Mouse (Mus musculus) embryonic stem cell, embryonic (primary cell): Measurements from ENCODE around the gene Tango2.

Experiments
- CTCF ChIA-PET, 4 experiments: fragments of 300-600 bp in 2 of 4; fragments of 350-600 bp in 2 of 4; sonication (Branson Sonifier 250); formaldehyde crosslinking; loops; one replicate each; lab custom pipeline; 2022; ENCODE audit warnings: inconsistent platforms in 2 of 4; lab: Charles Lee
- POLR2A ChIA-PET, 4 experiments: fragments of 300-600 bp in 2 of 4; fragments of 350-600 bp in 2 of 4; sonication (Branson Sonifier 250); formaldehyde crosslinking; loops; one replicate each; lab custom pipeline; 2022; ENCODE audit warnings: antibody characterized with exemption in 4 of 4, inconsistent platforms in 1 of 4; lab: Charles Lee

Tango2 gene

DNA sequence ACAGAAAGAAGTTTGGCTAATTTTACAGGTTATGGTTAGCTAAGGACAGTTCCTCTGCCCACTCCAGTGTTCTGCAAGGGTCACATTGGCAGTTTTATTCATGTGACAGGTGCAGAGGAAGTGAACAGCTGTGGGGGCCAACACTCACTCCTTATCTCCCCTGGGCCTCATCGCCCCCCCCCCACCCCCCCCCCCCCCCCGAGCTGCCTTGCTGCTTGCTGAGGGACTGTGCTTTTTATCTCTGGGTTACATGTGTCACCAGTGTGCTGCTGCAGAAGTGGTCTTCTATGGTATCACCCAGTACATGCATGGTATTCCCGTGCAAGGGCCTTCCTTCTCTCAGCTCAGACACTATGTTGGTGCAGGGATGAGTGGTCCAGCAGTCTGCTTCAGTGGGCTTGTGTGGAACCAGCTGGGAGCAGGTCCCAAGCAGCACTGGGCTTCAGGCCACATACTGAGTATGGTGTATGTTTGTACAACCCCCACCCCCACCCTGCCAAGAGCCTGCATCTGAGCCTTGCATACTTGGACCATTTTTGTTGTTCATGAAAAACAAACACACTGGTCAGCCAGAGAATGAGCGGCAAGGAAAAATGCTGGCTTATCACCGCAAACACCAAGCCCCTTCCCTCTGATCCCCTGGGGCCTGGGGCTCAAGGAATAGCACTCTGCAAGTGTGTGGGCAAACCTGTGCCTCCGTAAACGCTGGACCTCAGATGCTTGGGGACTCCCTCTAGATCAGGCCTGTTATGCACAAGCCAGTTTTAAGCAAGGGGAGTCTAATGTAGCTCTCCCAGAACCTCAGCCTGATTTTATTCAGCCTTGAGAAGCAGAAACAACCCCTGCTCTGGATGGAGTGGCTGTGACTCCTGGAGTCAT lies 40.0 kb upstream of the Tango2 start:
- ChIA-PET CTCF (interaction anchor here in 1 of 4 experiments (0.7 to 1.3 kb wide), 3 partner anchors 41 to 108 kb away, joined by 3 to 6 read pairs (median 4); no protein-coding TSS in a partner anchor), POLR2A (interaction anchor here in 3 of 4 experiments (0.6 to 10.4 kb wide), 22 partner anchors 7 to 236 kb away, joined by 3 to 57 read pairs (median 3); partner anchors contain the start of genes Arvcf (in 1 of the 3) and Tango2 (in 1 of the 3))

DNA sequence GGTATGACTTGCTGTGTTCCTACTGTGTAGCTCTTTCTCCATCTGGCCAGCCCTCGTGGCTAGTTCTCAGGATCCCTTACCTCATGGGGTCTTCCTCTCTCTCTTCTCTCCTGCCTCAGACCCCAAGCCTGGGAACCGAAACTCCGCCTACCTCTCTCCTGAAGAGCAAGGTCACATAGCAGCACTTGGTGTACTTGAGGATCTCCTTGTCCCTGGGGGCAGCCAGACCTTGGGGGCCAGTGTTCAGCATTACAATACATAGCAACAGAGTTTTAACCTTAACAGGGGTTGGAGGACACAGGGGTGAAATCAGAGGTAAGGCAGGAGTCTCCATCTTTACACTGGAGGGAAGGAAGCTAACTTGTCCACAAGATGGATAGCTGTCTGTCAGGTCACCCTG lies 39.1 kb upstream of the Tango2 start:
- POLR2A ChIA-PET = interaction anchor here in 3 of 4 experiments (0.6 to 6.4 kb wide), 26 partner anchors 8 to 457 kb away, joined by 3 to 57 read pairs (median 4); partner anchors contain the start of genes Arvcf (in 2 of the 3) and Tango2 (in 2 of the 3)
- CTCF ChIA-PET = interaction anchor here in 1 of 4 experiments (0.9 kb wide), 1 partner anchor 41 kb away, joined by 5 read pairs; no protein-coding TSS in a partner anchor

DNA sequence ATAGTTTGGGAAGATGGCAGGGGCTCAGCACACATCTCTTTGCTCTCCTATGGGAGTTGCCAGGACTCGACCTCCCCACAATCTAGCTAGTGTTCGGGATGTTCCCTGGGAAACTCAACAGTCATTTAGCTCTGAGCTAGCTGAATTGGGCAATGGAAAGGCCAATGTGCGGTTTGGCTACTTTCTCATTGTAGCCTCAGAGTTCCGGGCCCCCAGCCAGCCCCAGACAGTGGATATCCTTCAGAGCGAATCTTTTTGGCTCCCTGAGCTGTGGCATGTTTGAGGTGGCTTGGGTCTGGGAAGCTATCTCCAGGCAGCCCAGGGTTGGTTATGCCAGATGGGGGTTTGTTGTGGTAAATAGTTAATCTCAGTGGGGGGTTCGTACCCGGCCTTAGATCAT lies 38.5 kb upstream of the Tango2 start:
- POLR2A ChIA-PET = interaction anchor here in 2 of 4 experiments (0.8 to 6.4 kb wide), 16 partner anchors 9 to 237 kb away, joined by 3 to 57 read pairs (median 4); partner anchors contain the start of genes Arvcf (in 1 of the 2) and Tango2 (in 1 of the 2)
- CTCF ChIA-PET = interaction anchor here in 1 of 4 experiments (0.9 kb wide), 1 partner anchor 41 kb away, joined by 5 read pairs; no protein-coding TSS in a partner anchor

DNA sequence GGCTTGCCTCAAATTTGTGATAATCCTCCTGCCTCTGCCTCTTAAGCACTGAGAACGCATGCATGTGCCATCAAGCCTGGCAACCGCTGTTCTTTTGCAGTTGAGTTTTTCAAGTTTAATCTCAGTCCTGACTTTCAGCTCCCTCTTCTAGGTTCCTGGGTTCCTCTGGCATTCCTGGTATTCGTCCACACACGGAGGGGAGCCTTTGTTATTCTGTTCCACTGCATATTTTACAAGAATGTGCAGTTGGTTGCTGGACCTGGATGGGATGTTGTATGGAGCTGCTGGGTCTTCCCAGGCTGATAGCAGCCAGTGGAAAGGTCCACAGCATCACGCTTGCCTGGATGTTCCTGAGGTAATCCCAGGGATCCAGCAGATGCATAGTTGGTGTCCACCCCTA lies 37.5 kb upstream of the Tango2 start:
- POLR2A ChIA-PET = interaction anchor here in 2 of 4 experiments (0.7 to 6.4 kb wide), 11 partner anchors 7 to 55 kb away, joined by 3 to 57 read pairs (median 6); partner anchors contain the start of genes Arvcf (in 1 of the 2) and Tango2 (in 1 of the 2)
- CTCF ChIA-PET = interaction anchor here in 1 of 4 experiments (1.0 kb wide), 2 partner anchors 21 to 40 kb away, joined by 3 to 4 read pairs; no protein-coding TSS in a partner anchor

DNA sequence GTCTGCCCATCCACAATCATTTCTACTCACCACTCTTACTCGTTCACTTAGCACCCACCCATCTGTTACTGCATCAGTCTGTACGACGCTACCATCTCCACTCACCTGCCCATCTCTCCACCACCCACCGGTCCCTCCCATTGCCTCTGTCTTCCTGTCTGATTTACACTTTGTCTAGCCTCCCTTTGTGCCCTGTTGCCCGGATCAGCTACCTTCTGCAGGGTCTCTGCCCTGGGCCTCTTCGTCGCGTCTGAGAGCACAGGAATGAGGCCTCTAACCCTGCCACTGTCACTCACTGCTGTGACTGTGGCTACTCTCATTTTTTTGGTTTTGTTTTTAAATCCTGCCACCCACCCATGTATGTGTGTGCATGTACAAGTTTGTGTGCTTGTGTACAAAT lies 36.8 kb upstream of the Tango2 start:
- ChIA-PET CTCF (interaction anchor here in 1 of 4 experiments (1.0 to 1.4 kb wide), 3 partner anchors 21 to 39 kb away, joined by 3 to 4 read pairs (median 4); partner anchors contain the start of genes Arvcf and Tango2), POLR2A (interaction anchor here in 3 of 4 experiments (0.6 to 6.4 kb wide), 18 partner anchors 8 to 136 kb away, joined by 3 to 57 read pairs (median 4); partner anchors contain the start of genes Arvcf (in 1 of the 3), Ranbp1 (in 1 of the 3), Tango2 (in 1 of the 3) and Trmt2a (in 1 of the 3))

DNA sequence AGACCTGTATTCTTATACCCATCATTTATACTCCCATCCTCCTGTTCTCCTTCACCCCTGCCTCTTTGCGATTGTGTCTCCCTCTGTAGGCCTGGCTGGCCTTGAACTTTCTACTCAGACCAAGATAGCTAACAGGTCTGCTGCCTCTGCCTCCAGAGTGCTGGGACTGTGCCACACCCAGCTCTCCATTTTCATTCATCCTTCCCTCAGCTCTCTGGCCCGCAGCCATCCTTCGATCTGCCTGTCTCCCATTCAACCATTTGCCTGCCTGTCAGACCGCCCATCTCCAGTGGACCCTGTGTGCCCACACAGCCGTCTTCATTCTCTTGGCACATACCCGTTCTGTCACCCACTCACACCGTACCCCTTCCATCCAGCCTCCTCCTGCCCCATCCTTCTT lies 36.3 kb upstream of the Tango2 start:
- ChIA-PET CTCF (interaction anchor here in 1 of 4 experiments (1.4 kb wide), 1 partner anchor 37 kb away, joined by 4 read pairs; the partner anchor contains the start of genes Arvcf and Tango2), POLR2A (interaction anchor here in 3 of 4 experiments (0.6 to 6.4 kb wide), 19 partner anchors 8 to 136 kb away, joined by 3 to 57 read pairs (median 4); partner anchors contain the start of genes Arvcf (in 1 of the 3), Ranbp1 (in 1 of the 3), Tango2 (in 1 of the 3) and Trmt2a (in 1 of the 3))

DNA sequence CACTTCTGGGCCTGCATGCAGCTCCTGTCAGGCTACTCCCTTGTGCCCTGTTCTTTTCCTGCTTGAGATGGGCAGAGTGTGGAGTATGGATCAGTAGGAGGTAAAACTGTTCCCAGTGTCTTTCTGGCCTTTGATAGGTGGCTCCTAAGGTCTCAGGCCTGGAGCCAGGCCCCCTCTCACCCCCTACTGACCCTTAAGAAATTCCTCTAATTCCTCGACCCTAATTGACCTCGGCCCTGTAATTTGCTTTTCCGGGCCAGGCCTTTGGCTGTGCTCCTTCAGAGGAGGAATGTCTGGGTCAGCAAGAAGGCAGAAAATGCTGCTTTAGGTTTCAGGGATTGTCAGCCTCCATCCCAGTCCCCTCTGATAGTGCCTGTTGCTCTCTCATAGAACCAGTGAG lies 35.9 kb upstream of the Tango2 start:
- ChIA-PET POLR2A (interaction anchor here in 3 of 4 experiments (0.6 to 6.4 kb wide), 19 partner anchors 7 to 135 kb away, joined by 3 to 57 read pairs (median 4); partner anchors contain the start of genes Arvcf (in 1 of the 3), Ranbp1 (in 1 of the 3), Tango2 (in 1 of the 3) and Trmt2a (in 1 of the 3)), CTCF (interaction anchor here in 2 of 4 experiments (0.8 to 1.4 kb wide), 2 partner anchors 9 to 36 kb away, joined by 3 to 4 read pairs; partner anchors contain the start of genes Arvcf (in 1 of the 2) and Tango2 (in 1 of the 2))

DNA sequence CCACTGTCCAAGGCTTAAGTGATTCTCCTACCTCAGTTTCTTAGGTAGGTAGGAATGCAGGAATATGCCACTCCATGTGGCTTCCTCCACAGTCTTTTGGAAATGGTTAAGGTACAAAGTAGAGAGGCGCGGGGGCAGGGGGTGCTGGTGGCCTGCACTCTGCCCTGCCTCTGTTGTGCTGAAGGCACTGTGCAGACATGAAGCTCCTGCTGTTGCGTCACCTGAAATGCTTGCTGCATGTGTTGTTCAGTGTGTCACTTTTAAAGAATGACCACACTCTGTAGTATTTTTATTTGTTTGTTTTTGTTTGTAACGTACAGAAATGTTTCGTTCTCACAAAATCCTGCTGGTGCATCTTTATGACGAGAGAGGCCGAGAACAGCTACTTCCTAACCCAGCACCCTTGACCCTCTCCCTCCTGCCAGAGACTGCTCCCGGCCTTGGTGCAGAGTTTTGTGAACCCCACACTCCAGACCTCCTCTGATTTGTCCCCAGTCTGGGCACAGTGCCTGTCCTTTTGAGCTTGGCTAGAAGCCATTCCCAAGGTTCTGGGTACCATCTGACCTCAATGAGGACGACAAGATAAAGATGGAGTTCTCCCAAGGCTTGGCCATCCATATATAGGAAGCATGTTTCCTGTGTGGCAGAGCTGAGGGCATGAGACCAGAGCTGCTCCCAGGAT lies 35.3 kb upstream of the Tango2 start:
- CTCF ChIA-PET = interaction anchor here in 1 of 4 experiments (0.8 kb wide), 1 partner anchor 9 kb away, joined by 3 read pairs; no protein-coding TSS in a partner anchor
- POLR2A ChIA-PET = interaction anchor here in 3 of 4 experiments (0.6 to 6.4 kb wide), 10 partner anchors 10 to 135 kb away, joined by 3 to 57 read pairs (median 4); partner anchors contain the start of genes Ranbp1 (in 1 of the 3) and Trmt2a (in 1 of the 3)

DNA sequence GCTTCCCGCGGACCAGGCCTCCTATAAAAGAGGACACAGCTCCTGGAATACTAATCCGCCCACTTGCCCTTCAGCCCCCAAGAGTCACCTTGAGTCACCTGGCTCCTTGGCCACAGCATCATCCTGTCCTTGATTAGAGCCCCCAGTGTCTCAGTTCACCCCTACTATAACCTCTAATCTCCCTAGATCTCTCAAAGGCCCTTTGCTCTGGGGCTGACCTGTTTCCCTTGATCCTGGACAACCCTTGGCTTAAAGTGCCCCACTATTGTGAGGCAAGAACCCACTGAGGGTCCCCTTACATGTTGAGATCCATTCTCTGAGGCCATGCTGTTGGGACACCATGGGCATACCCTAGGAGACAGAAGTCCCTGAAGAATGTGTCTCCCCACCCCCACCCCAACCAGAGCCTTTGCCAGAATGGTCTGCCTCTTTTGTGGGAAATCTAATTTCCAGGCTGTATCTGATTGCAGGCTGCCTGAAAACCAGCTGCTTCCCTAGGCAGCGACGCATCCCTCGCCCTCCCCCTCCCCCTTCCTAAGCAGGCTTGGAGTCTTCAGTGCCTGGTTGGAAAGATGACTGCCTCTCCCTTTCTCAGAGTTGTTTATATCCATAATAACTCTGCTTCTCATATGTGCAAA lies 33.8 kb upstream of the Tango2 start:
- ChIA-PET CTCF (interaction anchor here in 2 of 4 experiments (0.6 to 1.2 kb wide), 4 partner anchors 14 to 144 kb away, joined by 3 to 5 read pairs (median 4); partner anchors contain the start of genes Arvcf (in 1 of the 2) and Tango2 (in 1 of the 2)), POLR2A (interaction anchor here in 3 of 4 experiments (0.6 to 3.3 kb wide), 12 partner anchors 9 to 293 kb away, joined by 3 to 42 read pairs (median 4); no protein-coding TSS in a partner anchor)

DNA sequence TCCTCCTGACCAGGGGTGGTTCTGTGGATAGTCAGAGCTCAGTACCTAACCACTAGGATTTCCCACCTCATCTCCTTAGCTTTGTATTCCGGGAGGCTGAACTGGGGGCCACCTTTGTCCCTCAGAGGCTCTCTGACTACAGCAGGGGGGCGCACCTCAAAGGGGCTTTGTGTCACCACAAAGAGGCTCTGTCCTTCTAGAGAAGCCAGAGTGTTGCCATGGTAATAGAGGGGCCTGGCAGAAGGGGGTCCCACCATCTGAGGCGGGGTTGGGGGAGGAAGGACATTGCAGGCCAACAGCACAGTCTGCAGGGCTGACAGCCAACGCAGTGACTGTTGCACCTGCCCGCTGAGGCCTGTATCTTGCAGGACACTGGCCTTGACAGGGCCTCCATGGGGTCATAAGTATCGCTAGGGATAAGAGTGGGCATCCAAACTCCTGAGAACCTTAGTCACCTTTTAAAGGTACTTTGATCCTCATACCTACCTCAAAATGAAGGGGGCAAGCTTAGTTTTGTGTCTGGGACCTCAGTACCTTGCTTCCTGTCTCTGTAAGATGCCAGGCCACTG lies 32.7 kb upstream of the Tango2 start:
- CTCF ChIA-PET = interaction anchor here in 3 of 4 experiments (0.7 to 1.5 kb wide), 3 partner anchors 16 to 33 kb away, joined by 3 to 4 read pairs (median 3); partner anchors contain the start of genes Arvcf (in 1 of the 3) and Tango2 (in 1 of the 3)
- POLR2A ChIA-PET = interaction anchor here in 2 of 4 experiments (0.6 to 3.3 kb wide), 8 partner anchors 12 to 292 kb away, joined by 3 to 42 read pairs (median 4); partner anchors contain the start of gene Arvcf (in 1 of the 2)

DNA sequence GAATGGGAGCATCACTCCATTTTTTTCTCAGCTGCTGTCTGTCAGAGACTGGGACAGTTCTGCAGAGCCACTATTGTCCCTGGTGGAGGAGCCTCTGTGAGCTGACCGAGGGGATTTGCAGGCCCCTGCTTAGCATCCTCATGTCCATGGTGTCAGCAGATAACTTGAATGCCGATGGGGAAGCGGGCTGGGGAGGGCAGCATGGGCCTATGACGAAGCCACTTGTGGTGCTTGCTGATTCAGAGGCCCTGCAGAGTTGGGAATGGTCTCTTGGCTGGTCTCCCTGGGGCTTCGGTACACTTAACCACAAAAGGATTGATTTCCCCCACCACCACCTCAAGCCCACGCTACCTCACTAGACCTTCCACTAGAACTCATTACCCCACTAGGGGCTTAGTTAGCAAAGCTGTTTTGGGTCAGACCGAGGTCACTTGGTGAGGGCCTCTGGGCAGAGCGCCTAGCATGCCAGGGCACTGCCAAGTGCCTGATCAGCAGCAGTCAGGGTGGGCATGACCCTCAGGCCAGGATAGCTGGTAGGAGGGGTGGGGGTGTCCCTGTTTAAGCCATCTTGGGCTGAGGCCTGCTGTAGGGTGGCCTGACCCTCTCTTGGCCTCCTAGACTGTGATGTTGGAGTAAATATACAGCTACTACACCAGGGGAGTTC lies 31.6 kb upstream of the Tango2 start:
- POLR2A ChIA-PET = interaction anchor here in 3 of 4 experiments (0.5 to 3.3 kb wide), 8 partner anchors 13 to 503 kb away, joined by 3 to 42 read pairs (median 4); no protein-coding TSS in a partner anchor
- CTCF ChIA-PET = interaction anchor here in 2 of 4 experiments (0.7 to 1.5 kb wide), 2 partner anchors 15 to 23 kb away, joined by 3 to 4 read pairs; no protein-coding TSS in a partner anchor

DNA sequence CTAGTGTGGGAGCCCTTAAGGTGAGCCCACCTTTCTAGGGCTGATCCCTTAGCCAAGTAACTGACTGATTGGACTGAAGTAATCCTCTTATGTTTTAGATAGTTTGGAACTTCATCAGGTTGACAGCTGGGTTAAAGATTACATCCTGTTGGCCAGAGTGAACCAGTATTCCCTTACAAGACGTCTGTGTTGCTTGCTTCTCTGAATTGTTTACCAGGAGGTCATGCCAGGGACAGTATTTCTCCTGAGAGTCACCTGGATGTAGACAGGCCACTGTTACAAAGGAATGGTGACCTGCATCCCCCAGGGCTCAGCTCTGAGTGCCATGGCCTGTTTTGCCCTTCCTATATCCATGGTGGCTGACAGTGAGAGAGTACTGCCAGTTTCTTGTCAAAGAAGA lies 30.6 kb upstream of the Tango2 start:
- ChIA-PET CTCF (no interaction called here), POLR2A (interaction anchor here in 2 of 4 experiments (0.7 to 1.4 kb wide), 6 partner anchors 12 to 18 kb away, joined by 3 to 7 read pairs (median 4); no protein-coding TSS in a partner anchor)

DNA sequence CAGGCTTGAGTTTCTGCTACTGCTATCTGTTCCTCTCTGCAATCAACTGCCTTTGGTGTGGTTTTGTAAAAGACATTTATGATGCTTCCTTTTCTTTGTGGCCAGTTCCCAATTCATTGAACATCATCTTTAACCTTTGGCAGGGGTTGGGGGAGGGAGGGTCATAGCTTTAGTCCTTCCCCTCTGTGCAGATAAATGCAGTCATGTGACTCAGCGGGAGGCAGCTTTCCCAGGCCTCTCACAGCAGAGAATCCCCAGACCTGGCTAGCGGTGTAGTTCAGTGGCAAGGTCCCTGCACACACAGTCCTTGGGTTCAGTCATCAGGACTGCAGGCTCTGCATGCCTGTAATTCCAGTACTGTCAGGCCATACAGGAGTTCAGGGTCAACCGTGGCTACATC lies 29.3 kb upstream of the Tango2 start:
- CTCF ChIA-PET = interaction anchor here in 1 of 4 experiments (1.0 to 1.4 kb wide), 2 partner anchors 29 to 66 kb away, joined by 3 read pairs; no protein-coding TSS in a partner anchor
- POLR2A ChIA-PET = interaction anchor here in 3 of 4 experiments (0.5 to 2.8 kb wide), 25 partner anchors 8 to 500 kb away, joined by 3 to 16 read pairs (median 3); partner anchors contain the start of genes Hira (in 1 of the 3), Mrpl40 (in 1 of the 3), Ranbp1 (in 1 of the 3) and Trmt2a (in 1 of the 3)

DNA sequence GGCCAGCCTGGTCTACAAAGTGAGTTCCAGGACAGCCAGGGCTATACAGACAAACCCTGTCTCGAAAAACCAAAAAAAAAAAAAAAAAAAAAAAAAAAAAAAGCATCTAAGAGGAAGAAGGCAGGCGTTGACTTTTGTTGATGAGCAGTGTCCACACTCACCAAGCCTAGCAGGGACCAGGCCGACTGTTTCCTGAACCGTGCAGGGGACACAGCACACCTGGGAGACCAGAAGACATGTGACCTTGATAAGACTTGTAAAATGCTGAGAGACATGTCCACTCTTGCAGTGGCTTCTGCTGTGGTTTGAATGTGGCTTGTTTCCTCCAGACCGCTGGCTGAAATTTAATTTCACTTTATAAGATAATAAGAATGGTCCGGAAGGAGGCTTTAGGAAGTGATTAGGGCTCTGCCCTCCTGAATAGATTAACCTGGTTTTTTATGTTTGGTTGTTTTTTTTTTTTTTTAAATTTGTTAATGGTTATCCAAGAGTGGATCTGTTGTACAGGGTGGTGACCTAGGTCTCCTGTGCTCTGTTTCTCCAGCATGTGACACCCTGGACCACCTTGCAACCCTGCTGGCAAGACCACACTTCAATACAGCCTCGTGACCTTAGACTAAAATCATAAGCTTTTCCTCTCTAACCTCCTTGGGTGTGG lies 28.5 kb upstream of the Tango2 start:
- CTCF ChIA-PET = interaction anchor here in 2 of 4 experiments (0.7 to 1.4 kb wide), 4 partner anchors 19 to 67 kb away, joined by 3 read pairs; no protein-coding TSS in a partner anchor

More for the DNA sequence above, 28.5 kb upstream of the Tango2 start:
- POLR2A ChIA-PET = interaction anchor here (0.6 to 2.8 kb wide), 41 partner anchors 9 to 500 kb away, joined by 3 to 16 read pairs (median 4); partner anchors contain the start of genes Hira (in 1 of the 4), Mrpl40 (in 1 of the 4), Ranbp1 (in 1 of the 4) and Trmt2a (in 1 of the 4)
